Mouse (Mus musculus) limb, embryonic 11.5 days (tissue): Measurements from ENCODE around the gene Minar1. TPM values are rescaled to one million over a fixed set of nuclear protein-coding genes. Genes with fewer than 3 reads are reported as not detected.

ENCODE experiments used
- ATAC-seq: fragments of 200-750 bp; cut with Nextera tagmentation; 2 replicates; pipeline ENCODE4 v1.8.0; 2017; ENCODE audit warnings: low read depth; ENCODE audit not compliant: insufficient number of reproducible peaks, low FRiP score, low TSS enrichment
- DNase-seq: peaks from one replicate; pipeline ENCODE4 v3.0.0-alpha.2; 2015; ENCODE audit warnings: low spot score
- H3K27ac ChIP-seq: fragments of 300-500 bp; sonication (generic); replicated peaks from 2 replicates; pipeline ENCODE4 v1.5.1; 2014; ENCODE audit warnings: low read depth, mild to moderate bottlenecking, low read length
- H3K27me3 ChIP-seq: fragments of 300-500 bp; sonication (generic); 2 replicates; pipeline ENCODE4 v1.6.1; 2014; ENCODE audit warnings: mild to moderate bottlenecking, low read length, mixed read lengths; ENCODE audit not compliant: control insufficient read depth, insufficient read depth
- H3K36me3 ChIP-seq: fragments of 300-500 bp; sonication (generic); 2 replicates; pipeline ENCODE4 v1.6.1; 2014; ENCODE audit warnings: mild to moderate bottlenecking, low read length, moderate library complexity, mixed read lengths; ENCODE audit not compliant: control insufficient read depth, insufficient read depth
- H3K4me1 ChIP-seq: fragments of 300-500 bp; sonication (generic); 2 replicates; pipeline ENCODE4 v1.6.1; 2014; ENCODE audit warnings: low read length, mixed read lengths; ENCODE audit not compliant: control insufficient read depth, insufficient read depth
- H3K4me2 ChIP-seq: fragments of 300-500 bp; sonication (generic); 2 replicates; pipeline ENCODE4 v1.6.1; 2014; ENCODE audit warnings: low read depth, mild to moderate bottlenecking, moderate library complexity; ENCODE audit not compliant: severe bottlenecking
- H3K4me3 ChIP-seq: fragments of 300-500 bp; sonication (generic); 2 replicates; pipeline ENCODE4 v1.5.1; 2014; ENCODE audit warnings: low read depth, low read length
- H3K9ac ChIP-seq: fragments of 300-500 bp; sonication (generic); 2 replicates; pipeline ENCODE4 v1.6.1; 2014; ENCODE audit warnings: mild to moderate bottlenecking, low read length
- H3K9me3 ChIP-seq: fragments of 300-500 bp; sonication (generic); 2 replicates; pipeline ENCODE4 v1.6.1; 2016; ENCODE audit warnings: low read length; ENCODE audit not compliant: control insufficient read depth
- WGBS: fragments of 180-500 bp; shearing (Covaris S2); extraction: QIAGEN DNeasy Blood & Tissue Kit; methylation state at CpG from one replicate; pipeline ENCODE4 v1.1.7; 2014; 5-methylcytosine and 5-hydroxymethylcytosine counted together
- polyA plus RNA-seq: library from polyadenylated mRNA; unstranded; fragments of >200 nt; fragmentation: Nextera tagmentation; extraction: Ambion mirVana; gene quantifications from 2 replicates; pipeline ENCODE4 v1.2.1, GENCODE M21; 2014

The Minar1 gene
- 0.09 and 0.23 TPM in 2 replicates for polyA plus RNA-seq

DNA sequence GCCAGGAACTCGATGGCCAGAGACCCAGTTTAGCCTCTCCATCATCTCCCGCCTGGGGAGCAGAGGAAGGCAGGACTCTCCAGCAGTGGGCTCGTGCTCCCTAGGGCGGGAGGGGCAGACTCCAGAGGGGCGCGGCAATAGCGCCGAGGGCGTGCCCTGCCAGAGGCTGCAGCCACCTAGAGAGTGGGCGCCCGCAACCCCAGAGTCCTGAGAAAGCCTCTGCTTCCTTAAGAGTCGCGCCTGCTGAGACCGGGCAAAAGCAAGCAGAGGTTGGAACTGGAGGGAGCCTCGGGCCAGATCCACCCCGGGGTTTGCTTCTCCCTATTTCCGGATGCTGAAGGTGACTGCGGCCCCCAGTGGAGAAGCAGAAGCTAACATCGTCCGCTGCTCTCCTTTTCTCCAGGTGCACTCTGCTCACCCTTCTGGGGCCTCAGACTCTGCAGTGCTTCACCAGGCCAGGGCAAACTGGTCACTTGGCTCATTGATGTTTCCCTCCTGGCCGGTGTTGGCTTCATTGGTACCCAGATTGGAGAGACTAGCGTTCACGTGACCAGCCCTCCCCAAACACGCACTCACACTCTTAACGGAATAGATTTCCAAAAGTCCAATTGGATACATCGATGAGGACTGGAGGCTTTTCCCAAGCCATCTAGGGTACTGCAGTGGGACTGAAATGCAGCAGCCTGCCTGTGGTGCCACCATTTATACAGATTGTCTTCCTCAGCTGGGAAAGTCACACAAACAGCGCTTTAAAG lies at the start of gene Minar1:
TSS of gene Minar1 (minus strand) at position 120 of the 755 bp plus-strand sequence.
- 1% methylated on average over 27 of the region's 27 CpGs for WGBS
- peak within 1 kb of the TSS; percentile 41 for H3K4me3 ChIP-seq
- H3K27ac ChIP-seq, result no peak within 1 kb of the TSS
- peak within 1 kb of the TSS; percentile 93 for H3K4me2 ChIP-seq
- H3K27me3 ChIP-seq, result peaks cover 23% of the 10 kb centered on the region
- H3K9ac ChIP-seq, result peak within 1 kb of the TSS; percentile 49
- 0 out of 2 replicates have a peak, but pooled peaks cover 5% of the 10 kb centered on the region for H3K4me1 ChIP-seq
- H3K9me3 ChIP-seq, result no peaks in the 10 kb centered on the region
- ATAC-seq (peak; percentile 72), DNase-seq (peak; percentile 63)
- H3K36me3 ChIP-seq, result no peaks in the 10 kb centered on the region

DNA sequence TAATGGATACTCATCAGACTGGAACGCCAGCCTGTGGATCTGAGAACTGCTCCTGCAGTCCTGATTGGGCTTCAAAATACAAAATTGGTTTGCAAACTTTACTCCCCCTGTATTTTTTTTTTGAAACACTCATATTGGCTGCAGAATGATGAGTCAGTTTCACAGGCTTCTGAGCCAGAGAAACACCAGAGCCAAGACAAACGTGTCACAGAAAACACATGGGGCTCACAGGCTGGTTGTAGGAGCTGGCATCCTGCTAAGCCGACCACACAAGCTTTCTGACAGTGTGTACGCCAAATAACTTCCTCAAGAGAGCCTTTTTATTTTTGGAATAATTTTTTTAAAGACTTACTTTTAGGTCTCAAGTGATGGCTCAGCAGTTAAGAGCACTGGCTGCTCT lies 47.0 kb upstream of the Minar1 start:
- H3K9ac ChIP-seq, result no peak overlapping the region
- no peak for ATAC-seq
- WGBS, result 88% methylated on average over 4 of the region's 4 CpGs
- H3K4me1 ChIP-seq, result no peaks in the 10 kb centered on the region
- no peak overlapping the region for H3K27ac ChIP-seq
- H3K36me3 ChIP-seq, result no peaks in the 10 kb centered on the region
- H3K4me2 ChIP-seq, result no peak overlapping the region
- H3K9me3 ChIP-seq, result no peaks in the 10 kb centered on the region
- DNase-seq, result no peak
- H3K4me3 ChIP-seq, result no peak overlapping the region
- no peaks in the 10 kb centered on the region for H3K27me3 ChIP-seq

DNA sequence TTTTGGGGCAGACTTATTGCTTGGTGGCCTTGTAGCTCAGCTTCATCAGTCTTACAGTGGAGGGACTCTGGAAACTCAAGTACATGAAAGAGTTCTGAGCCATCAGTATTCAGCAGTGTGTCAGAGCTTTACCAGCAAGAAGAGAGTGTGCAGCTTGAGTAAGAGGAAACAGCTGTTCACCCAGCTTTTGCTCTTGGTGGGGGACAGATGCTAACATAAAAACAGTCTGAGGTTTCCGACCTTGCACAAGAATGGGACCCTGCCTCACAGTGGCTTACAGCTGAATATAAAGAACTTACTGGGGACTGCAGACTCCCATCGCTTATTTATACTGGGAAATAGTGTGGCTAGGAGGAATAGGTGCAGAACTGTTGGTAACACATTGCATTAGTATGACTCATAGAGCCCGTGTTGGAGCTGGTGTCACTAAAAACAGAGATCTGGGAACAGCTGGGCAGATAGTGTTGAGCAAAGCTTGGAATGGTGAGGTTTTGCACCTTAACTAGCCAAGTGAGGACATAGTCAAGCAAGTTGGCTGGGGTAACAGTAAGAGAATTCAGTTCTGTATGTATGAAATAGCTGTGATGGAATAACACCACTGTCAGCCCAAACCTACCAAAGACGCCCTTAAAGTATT lies 44.5 kb upstream of the Minar1 start:
- Histone ChIP-seq H3K36me3 (no peaks in the 10 kb centered on the region), H3K4me3 (no peak overlapping the region), H3K27ac (no peak overlapping the region), H3K27me3 (no peaks in the 10 kb centered on the region), H3K4me2 (no peak overlapping the region), H3K9ac (no peak overlapping the region), H3K9me3 (no peaks in the 10 kb centered on the region), H3K4me1 (no peaks in the 10 kb centered on the region)
- DNase-seq, result no peak
- no peak for ATAC-seq
- WGBS, result 74% methylated on average over 4 of the region's 4 CpGs

DNA sequence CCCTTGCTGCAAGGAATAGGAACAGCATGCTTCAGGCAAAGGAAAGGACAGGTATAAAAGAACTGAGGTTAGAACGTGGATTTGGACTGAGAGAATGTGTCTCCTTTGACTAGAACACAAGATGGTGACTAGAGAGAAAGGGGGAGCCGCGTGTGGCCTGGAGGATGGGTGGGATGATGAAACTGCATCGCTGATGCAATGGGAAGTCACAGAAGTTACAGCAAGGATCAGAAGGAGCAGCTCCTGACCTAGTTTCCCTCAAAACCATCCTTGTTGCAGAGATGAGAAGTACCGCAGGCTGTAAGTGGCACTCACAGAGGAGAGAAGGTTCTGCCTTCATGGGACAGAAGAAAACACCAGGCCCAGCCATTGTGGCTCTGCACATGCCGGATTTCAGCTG lies 28.0 kb upstream of the Minar1 start:
- H3K9me3 ChIP-seq, result no peaks in the 10 kb centered on the region
- no peak overlapping the region for H3K9ac ChIP-seq
- H3K27ac ChIP-seq, result no peak overlapping the region
- WGBS, result 85% methylated on average over 6 of the region's 6 CpGs
- no peak overlapping the region for H3K4me3 ChIP-seq
- DNase-seq, result no peak
- H3K27me3 ChIP-seq, result no peaks in the 10 kb centered on the region
- H3K4me2 ChIP-seq, result no peak overlapping the region
- no peak for ATAC-seq
- H3K36me3 ChIP-seq, result no peaks in the 10 kb centered on the region
- H3K4me1 ChIP-seq, result no peaks in the 10 kb centered on the region

- no peak overlapping the region for H3K4me2 ChIP-seq
- no peaks in the 10 kb centered on the region for H3K36me3 ChIP-seq
- ATAC-seq (no peak), DNase-seq (no peak)
- no peak overlapping the region for H3K27ac ChIP-seq
- no peaks in the 10 kb centered on the region for H3K9me3 ChIP-seq
- no peaks in the 10 kb centered on the region for H3K27me3 ChIP-seq
- no peaks in the 10 kb centered on the region for H3K4me1 ChIP-seq
- no peak overlapping the region for H3K4me3 ChIP-seq
- no peak overlapping the region for H3K9ac ChIP-seq
- WGBS, result 87% methylated on average over 3 of the region's 3 CpGs
Measured at GRCm38 (mm10) chr9:89637453-89637852, 14.5 kb upstream of the Minar1 start.

DNA sequence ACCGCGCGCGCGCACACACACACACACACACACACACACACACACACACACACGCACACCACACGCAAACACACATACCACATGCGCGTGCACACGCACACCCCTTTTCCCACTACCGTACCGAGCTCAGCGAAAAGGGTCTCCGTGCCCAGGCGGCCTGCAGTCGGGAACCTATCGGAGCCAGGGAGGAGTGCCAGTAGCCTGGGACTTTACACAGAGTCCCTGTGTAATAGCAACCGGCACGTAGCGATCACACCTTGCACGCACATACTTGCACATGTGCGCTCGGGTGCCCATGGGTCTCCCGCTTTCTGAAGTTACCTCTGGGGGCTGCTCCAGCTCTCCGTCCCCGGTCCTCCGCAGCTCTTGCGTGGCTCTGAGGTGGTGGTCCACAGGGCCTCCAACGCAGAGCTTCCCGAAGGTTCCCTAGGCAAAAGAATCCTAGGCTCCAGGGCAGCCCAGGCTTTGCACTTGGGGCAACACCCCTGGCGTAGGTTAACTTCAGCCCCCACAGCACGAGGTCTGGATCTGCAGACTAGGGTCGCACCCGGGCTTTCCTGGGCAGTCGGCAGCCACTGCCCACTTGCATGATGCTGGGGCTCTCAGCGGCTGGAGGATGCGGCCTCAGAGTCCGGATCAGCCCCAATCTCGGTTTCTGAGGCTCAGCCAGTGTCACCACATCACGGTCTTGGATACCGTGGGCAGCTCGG lies 474 bp downstream of the Minar1 start:
- WGBS, result 1% methylated on average over 42 of the region's 42 CpGs
- DNase-seq (peak; percentile 57), ATAC-seq (peak; percentile 60)
- peaks cover 23% of the 10 kb centered on the region for H3K27me3 ChIP-seq
- peak overlapping the region; percentile 41 for H3K4me3 ChIP-seq
- H3K4me2 ChIP-seq, result peak overlapping the region; percentile 93
- H3K9me3 ChIP-seq, result no peaks in the 10 kb centered on the region
- no peak overlapping the region for H3K27ac ChIP-seq
- H3K9ac ChIP-seq, result peak overlapping the region; percentile 49
- H3K4me1 ChIP-seq, result 0 out of 2 replicates have a peak, but pooled peaks cover 5% of the 10 kb centered on the region
- H3K36me3 ChIP-seq, result no peaks in the 10 kb centered on the region

- no peak for ATAC-seq
- Histone ChIP-seq H3K4me2 (peak overlapping the region; percentile 93), H3K9me3 (no peaks in the 10 kb centered on the region), H3K27me3 (peaks cover 23% of the 10 kb centered on the region), H3K9ac (no peak overlapping the region), H3K4me1 (0 out of 2 replicates have a peak, but pooled peaks cover 5% of the 10 kb centered on the region), H3K27ac (no peak overlapping the region), H3K36me3 (no peaks in the 10 kb centered on the region), H3K4me3 (peak overlapping the region; percentile 41; the same call in 1 of the 2 replicates)
- WGBS, result 2% methylated on average over 11 of the region's 11 CpGs
- peak; percentile 31 for DNase-seq
Measured at GRCm38 (mm10) chr9:89621750-89622149, 1.2 kb downstream of the Minar1 start.

- no peak for ATAC-seq
- Histone ChIP-seq H3K4me3 (no peak overlapping the region), H3K9me3 (no peaks in the 10 kb centered on the region), H3K4me1 (0 out of 2 replicates have a peak, but pooled peaks cover 5% of the 10 kb centered on the region), H3K4me2 (no peak overlapping the region), H3K27ac (no peak overlapping the region), H3K9ac (no peak overlapping the region), H3K27me3 (peaks cover 23% of the 10 kb centered on the region), H3K36me3 (no peaks in the 10 kb centered on the region)
- no peak for DNase-seq
- 22% methylated on average over 6 of the region's 6 CpGs for WGBS
Measured at GRCm38 (mm10) chr9:89620347-89620746, 2.6 kb downstream of the Minar1 start.
